Mouse (Mus musculus) G1E (cell line): ENCODE data around the gene Polr2l.

Source experiments
- CTCF ChIP-seq: IDR thresholded peaks from 2 replicates; pipeline ENCODE4 v1.5.1; 2012; ENCODE audit warnings: low read depth, low read length, inconsistent platforms, mixed read lengths
- GATA1 ChIP-seq: IDR thresholded peaks from 2 replicates; pipeline ENCODE4 v1.6.1; 2012; ENCODE audit warnings: borderline replicate concordance, low read length, inconsistent platforms, mixed read lengths
- GATA2 ChIP-seq: IDR thresholded peaks from 2 replicates; pipeline ENCODE4 v1.6.1; 2012; ENCODE audit warnings: low read depth, low read length, inconsistent platforms, borderline replicate concordance

DNA sequence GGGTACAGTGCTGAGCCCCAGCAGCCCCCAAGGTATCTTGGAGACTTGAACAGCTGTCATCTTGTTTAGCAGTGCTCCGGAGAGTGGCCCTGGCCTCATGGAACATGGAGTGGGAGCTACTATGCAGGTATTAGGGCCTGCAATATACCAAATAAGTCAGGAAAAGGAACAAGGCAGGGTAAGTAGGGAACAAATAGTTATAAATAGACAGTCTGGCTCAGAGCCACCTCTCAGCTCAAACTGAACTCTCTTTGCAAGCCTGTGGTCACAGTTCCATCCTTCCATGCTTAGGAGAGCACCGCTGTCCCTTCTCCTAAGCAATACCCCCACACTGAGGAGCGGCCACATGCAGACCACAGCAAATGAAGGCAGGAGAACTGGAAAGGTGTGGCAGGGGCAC lies 22.7 kb upstream of the Polr2l start:
- no peak for TF ChIP-seq CTCF
- TF ChIP-seq GATA2 = no peak
- TF ChIP-seq GATA1 = no peak
